Mouse (Mus musculus) liver, embryonic 14.5 days (tissue): ENCODE measurements at regions not wholly inside any gene's neighbourhood (a gene's known extent, or its start where the extent isn't known, plus 50 kb on each side); places are given as distances from the start of the nearest gene placed in this dataset.

Experiments
- CTCF ChIP-seq: IDR thresholded peaks from 2 replicates; pipeline ENCODE4 v1.5.1; 2016; ENCODE audit warnings: antibody characterized with exemption, low read depth, control low read depth
- EP300 ChIP-seq: IDR thresholded peaks from 2 replicates; pipeline ENCODE4 v1.6.1; 2016; ENCODE audit warnings: antibody characterized with exemption, low read depth

DNA sequence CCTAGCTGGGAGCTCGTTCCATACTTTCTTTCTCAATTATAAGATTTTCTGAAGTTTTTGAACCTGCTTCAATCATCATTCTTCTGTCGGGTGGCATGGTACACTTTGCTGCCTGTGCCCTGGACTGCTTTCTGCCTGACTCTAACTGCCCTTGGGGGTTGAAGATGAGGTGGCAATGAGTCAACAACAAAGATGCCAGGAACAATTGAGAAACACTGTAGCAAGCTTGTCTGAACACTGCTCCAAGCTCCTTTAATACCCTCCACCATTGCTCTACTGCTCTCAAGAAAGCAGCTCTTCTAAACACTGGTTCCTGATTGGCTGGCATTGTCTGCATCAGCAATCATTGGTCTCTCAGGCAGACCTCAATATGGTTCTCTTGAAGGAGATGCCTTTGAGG lies 480.0 kb upstream of the Tmprss15 start:
- no peak for TF ChIP-seq EP300
- no peak for TF ChIP-seq CTCF
